Mouse (Mus musculus): Measurements from ENCODE around the gene Eif4e1b.
"Not testable (repeated sequence)": the region's sequence is repeated elsewhere in the genome, so short reads cannot be mapped to it uniquely, and the experiment has no call there.

The Eif4e1b gene

DNA sequence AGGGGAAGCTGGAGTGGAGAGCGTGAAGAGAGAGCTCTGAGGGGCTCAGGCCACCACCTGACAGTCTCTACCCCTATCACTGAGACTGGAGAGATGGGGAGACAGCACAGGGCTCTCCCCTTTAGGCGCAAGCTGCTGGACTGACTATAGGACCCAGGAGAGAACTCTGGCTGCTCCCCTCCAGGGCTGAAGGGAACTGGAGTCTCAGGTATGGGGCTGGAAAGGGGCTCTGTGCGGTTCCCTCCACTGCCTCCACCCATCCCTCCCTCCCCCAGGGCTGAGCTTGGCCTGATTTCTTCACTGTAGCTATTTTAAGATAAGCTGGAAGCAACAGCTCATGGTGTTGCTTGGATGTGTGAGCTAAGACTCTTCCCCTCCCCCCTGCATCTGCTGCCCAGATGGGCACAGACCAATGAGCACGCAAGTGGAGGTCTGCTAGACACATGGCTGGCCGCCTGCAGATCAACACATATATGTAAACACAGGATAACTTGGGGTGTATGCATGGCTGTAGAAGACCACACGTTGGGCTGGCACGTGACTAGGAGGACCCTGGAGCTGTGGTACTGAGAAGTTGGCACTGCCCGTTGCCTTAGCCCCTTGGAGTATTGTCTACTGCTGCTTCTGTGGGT is 23.5 kb upstream of the Eif4e1b start:
- DNase-seq: peak; percentile 68 to 79

GRCm38 (mm10) chr13:54760906-54761305 is 22.9 kb upstream of the Eif4e1b start:
- peak; percentile 38 to 41 for DNase-seq

GRCm38 (mm10) chr13:54765281-54766191 is 18.3 kb upstream of the Eif4e1b start:
- DNase-seq: peak; percentile 79

DNA sequence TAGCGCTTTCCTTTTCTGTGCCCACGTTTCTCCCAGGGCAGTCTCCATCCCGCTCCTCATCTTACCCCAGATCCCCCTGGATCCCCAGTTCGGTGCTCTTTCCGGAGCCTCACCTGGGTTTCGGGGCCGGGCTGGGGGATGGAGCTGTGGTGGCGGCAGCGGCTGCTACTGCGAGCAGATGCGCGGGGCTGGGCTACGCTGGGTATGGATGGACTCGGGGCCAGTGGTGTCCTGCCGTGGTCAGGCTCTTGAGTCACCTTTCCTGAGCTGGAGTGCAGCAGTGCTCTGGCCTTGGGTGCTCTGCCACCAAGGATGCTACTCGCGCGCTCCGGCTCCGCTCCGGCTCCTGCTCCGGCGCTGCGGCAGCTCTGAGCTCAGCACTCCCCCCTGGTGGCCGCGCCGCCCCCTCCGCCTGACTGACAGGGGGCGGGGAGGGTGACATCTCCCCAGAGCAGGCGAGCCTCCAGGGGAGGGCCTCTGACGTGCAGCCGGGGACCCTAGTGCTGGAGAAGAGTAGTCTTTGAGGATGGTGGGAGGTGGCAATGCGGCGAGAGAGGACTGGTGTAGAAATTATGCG is 17.5 kb upstream of the Eif4e1b start, which contains the start of gene Sncb:
TSS of gene Sncb (minus strand) at position 404 of the 577 bp plus-strand sequence.
- peak; percentile 95 to 96 for DNase-seq

GRCm38 (mm10) chr13:54767012-54767411 is 16.8 kb upstream of the Eif4e1b start:
- DNase-seq: peak in 1 of 2 experiments; percentile 19

GRCm38 (mm10) chr13:54780592-54780991 is 3.2 kb upstream of the Eif4e1b start:
- DNase-seq: peak; percentile 82 to 89

- peak in 1 of 2 experiments; percentile 41 for DNase-seq
Observed at GRCm38 (mm10) chr13:54781086-54781485, 2.7 kb upstream of the Eif4e1b start.

DNA sequence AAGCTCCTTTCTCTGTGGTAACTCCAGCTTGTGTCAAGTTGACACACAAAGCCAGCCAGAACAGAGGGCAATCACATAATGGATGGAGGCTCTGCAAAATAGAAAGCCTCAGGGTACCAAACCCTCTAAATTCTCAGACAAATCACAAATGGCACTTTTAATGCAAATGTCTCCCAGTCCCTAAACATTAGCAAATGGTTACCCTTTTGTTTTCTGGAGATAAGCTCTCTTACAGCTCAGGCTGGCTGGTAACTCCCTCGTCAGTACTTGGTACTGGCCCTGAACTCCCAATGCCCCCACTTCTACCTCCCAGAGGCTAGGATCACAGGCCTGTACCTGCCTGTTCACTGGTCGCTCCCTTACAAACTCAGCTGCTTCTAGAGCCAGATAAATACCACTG is 563 bp upstream of the Eif4e1b start:
- DNase-seq: no peak

DNA sequence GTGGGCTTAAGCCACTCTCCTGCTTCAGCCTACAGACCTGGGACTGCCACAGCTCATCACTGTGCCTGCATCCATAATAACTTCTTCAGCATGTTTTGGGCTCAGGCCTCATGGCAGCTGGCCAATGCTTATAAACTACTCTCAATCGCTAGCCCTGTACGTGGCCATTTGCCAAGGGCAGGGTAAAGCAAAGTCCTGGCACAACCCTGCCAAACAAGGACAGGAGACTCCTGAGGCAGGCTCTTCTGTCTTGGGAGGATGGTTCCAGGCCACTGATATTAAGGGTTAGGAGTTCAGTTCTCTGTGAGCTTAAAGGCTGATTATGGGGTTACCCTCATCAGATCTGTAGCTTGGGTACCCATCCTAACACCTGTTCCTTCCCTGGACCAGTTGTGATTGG is 3.8 kb downstream of the Eif4e1b start:
- not testable (repeated sequence) for DNase-seq

- peak; percentile 98 to 99 for DNase-seq
Observed at GRCm38 (mm10) chr13:54788740-54789560, 5.2 kb downstream of the Eif4e1b start, which contains the start of gene Tspan17. Gene Tspan17, plus strand, starts transcription at chr13:54789377.

DNA sequence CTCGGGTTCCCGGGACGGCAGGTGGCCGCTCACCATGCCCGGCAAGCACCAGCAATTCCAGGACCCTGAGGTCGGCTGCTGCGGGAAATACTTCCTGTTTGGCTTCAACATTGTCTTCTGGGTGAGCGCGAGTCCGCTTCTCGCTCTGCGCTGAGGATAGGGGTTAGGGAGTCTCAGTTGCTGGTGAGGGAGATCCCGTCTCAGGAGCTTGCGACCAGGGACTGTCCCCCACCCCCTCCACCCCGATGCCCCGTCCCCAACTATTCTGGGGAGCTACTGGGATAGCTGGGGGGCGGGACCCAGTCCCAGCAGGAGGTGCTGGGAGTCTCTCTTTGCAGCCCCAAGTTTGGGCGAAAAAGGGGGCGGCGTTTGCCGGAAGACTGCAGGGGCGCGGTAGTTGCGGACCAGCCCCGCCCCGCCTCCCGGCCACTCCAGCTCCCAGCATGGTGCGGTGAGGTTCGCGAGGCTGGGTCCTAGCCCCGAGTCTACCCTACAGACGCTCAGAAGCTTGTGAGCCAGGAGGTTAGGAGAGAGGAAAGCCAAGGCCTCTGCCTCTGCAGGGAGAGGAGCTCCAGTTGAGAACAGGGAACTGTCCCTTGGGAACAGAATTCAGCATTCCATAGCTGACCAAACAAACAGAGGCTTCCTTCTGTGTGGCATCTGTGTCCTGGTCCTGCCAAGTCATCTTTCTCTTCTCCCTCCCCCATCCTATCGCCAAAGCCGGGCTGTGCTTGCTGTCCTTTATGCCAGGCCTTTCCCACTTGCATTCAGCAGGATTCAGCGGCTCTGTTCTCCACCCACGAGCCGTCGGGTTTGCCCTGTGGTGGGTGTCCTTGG is 6.0 kb downstream of the Eif4e1b start:
- DNase-seq: peak; percentile 83 to 86

- peak; percentile 61 to 75 for DNase-seq
Observed at GRCm38 (mm10) chr13:54792259-54793230, 8.7 kb downstream of the Eif4e1b start.

DNA sequence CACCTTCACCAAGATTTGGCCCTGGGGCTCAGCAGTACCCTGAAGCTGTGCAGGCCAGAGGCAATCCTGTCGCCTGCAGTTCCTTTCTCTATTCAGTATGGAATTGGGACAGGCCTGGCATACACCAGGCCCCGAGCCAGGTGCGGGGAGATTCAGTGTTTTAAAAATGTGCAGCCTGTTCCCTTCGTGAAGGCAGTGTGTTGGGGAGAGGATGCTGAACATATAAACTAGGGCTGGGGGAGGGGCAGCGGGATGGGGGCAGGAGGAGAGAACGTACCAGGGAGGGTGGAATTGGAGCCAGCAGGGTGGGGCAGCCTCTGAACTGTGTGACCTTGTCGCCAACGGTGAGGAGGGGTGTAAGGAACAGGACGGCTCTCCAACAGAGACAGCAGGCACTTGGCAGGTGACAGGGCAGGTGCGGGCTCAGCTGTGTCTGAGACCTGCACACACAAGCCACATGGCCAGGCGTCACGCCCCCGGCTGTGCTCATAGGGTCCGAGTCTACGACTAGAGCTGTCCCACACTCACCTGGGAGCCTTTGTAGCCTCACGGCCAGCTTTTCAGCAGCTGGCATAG is 10.3 kb downstream of the Eif4e1b start:
- DNase-seq: no peak

DNA sequence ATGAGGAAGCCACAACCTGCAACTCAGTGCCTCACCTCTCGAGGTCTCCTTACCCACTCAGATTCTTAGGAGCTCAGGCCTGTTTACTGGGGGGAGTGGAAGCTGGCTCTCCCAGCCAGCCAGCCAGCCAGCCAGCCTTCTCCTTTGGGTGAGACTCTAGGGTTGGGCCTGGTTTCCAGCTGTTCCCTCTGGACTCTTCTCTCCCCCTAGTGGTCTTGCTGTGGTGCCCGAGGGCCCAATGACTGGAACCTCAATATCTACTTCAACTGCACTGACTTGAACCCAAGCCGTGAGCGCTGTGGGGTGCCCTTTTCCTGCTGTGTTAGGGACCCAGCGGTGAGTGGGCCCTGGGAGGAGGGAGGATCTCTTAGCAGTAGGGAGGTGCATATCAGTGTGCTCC is 11.0 kb downstream of the Eif4e1b start:
- DNase-seq: no peak

GRCm38 (mm10) chr13:54797356-54797755 is 13.6 kb downstream of the Eif4e1b start:
- peak; percentile 67 to 70 for DNase-seq

- DNase-seq: no peak
Observed at GRCm38 (mm10) chr13:54797861-54798643, 14.3 kb downstream of the Eif4e1b start.

DNA sequence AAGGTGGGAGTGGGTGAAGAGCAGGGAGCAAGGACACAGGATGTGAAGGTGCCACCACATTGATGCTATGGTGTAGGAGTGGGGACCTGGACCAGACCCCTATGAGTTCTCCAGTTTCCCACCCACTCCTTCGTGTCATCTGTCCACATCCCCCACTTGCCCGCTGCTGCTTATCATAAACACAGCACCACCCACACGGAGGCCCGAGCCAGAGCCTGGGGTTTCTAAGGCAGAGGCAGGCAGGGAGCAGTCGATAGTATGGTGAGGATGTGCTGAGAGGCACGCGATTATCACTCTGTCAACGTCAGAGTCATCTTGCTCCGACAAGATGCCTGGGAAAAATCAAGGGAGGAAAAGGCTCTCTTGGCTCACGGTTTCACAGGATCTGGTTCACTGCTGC is 14.9 kb downstream of the Eif4e1b start:
- no peak for DNase-seq

DNA sequence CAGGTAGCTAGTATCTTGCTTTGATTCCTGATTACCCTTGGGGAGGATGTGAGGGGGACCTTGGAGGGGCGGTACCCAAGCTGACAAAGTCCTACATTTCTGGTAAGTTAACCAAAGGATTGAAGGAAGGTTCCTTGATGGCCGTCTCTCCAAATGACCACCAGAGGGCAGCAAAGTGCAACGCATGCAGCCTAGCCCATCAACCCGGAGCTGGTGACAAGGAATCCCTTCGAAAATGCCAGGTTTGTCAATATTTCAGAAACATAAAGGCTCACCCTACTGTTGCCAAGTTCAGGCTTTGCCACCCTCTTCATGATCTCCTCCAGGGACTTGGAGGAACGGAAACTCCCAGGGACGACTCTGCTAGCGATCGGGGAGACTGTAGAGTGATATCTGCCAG is 15.9 kb downstream of the Eif4e1b start:
- peak; percentile 86 to 88 for DNase-seq

DNA sequence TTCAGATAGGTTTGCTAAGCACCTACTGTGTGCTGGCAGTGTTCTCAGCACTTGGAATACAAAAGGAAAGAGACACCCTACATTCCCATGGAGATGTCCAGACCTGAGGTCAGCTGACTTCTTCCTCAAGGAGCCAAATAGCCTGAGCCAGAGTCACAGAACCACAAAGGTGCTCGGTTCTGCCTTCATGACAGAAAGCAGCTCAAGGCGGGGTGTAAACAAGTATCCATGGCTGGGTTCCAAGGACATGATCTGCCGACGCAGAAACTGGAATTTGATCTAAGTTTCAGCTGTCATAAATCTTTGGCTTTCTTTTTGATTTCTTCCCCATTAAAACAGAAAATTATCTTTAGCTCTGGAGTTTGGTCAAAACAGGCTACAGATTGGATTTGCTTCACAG is 16.4 kb downstream of the Eif4e1b start:
- DNase-seq: no peak

Measured in cerebellum, postnatal 25 days (tissue).